Mouse (Mus musculus) right cerebral cortex, postnatal 10 days (tissue): ENCODE results near the gene Anp32e.
"Not testable (repeated sequence)": the region's sequence is repeated elsewhere in the genome, so short reads cannot be mapped to it uniquely, and the experiment has no call there.

Experiments
- DNase-seq, 2 experiments: peaks; one replicate each; pipeline ENCODE4 v3.0.0; 2021; ENCODE audit warnings: low spot score in 2 of 2

Gene Anp32e

DNA sequence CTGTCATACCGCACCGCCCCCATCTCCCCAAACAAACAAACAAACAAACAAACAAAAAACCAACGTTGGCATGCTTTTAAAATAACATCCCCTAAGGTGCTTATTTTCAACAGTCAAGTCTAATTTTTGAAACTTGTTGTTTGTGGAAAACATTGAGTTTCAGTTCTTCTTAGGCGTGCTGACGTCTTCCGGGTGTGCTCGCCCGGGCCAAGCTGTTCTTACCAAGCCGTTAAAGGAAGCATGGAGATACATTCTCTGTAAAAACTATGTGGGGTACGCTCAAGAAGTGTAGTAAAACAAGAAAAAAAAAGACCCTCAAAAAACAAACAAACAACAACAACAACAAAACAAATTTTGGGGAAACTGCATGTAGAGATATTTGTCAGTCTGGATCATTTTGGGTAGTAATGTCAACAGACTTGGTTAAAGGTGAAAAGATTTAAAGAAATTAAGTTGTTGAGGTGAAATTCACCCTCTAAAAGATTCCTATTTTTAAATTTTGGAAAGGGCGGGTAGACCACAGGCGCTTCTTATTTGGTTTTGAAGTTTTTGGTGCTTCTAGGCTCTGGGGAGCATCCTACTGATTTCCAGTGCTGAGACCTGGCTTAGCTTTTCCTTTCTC is 43.3 kb downstream of the Anp32e start:
- no peak for DNase-seq

DNA sequence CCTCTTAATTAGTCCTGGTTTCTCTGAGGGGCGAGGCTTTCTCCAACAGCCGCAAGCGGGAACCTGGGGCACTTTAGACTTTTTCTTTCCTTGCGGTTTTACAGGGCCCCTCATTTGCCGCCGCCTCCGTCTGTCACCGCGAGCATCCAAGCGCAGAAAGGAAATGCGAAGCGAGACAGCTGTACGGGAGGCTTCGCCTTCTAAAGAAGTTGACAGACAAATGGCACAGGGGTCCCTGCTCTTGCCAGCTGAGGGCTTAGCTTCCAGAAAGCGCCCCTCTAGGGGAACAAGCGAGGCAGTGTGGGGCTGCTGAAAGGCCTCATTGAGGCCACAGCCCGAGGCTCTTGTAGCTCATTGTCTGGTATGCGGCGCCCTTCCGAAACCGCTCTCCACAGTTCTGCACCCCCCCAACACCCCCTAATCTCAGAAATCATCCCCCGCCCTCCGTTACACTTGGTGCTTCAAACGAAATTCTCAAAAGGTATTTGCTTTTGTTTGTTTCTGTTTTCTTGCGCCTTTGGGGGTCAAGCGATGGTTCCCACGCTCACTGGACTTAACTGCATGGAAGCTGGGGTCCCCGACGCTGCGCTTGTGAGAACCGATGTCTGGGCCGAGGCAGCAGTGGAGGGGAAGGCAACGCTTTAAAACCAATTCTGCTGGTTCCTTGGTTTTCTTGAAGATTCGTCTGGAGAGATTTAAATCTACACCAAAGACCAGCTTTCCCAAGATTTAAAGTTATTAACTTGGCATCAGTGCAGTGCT is 44.0 kb downstream of the Anp32e start:
- peak; percentile 81 to 85 for DNase-seq

DNA sequence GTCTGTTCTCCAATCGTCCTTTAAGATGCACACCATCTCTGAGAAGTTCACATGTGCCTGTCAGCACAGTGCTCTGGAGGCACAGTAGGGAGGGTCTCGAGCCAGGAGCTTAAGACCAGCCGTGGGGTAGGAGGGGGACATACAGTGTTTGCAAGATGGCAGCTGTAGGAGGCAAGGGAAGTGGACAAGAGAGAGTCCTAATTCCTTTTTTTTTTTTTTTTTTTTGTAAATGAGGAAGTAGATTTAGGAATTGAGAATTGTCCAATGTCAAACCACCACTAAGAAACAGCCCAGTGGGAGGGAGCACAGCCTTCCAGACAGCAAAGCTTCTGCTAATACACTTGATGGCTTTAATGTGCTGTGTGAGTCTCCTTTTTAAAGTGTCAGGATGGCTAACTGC is 48.0 kb downstream of the Anp32e start:
- no peak for DNase-seq

DNA sequence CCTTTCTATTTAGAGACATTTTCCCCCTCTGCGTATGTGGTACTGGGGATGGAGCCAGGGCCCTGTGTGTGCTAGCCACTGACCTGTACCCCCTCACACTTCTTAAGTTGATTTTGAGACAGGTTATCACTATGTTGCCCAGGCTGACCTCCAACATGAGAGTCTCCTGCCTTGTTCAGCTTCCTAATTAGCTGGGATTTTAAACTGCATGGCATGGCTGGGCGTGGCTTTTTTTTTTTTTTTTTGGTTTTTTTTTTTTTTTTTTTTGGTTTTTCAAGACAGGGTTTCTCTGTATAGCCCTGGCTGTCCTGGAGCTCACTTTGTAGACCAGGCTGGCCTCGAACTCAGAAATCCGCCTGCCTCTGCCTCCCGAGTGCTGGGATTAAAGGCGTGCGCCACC is 48.5 kb downstream of the Anp32e start:
- DNase-seq: not testable (repeated sequence)

DNA sequence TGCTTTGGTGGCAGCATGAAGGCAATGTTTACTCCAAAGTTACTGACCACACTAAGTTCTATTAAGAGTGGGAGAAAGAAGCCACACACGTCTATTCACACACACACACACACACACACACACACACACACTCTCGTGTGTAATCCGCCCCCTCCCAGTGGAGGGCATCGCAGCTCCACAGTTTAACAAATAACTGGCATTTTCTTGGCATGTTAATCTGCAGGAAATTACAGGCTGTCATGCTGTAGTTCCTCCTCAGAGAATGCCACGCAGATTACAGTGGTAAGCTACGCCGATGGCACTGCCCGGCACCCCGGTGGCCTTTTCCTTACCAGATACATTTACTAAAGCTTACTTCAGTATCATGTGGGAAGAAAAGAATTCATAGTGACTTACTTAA is 49.2 kb downstream of the Anp32e start:
- no peak for DNase-seq

DNA sequence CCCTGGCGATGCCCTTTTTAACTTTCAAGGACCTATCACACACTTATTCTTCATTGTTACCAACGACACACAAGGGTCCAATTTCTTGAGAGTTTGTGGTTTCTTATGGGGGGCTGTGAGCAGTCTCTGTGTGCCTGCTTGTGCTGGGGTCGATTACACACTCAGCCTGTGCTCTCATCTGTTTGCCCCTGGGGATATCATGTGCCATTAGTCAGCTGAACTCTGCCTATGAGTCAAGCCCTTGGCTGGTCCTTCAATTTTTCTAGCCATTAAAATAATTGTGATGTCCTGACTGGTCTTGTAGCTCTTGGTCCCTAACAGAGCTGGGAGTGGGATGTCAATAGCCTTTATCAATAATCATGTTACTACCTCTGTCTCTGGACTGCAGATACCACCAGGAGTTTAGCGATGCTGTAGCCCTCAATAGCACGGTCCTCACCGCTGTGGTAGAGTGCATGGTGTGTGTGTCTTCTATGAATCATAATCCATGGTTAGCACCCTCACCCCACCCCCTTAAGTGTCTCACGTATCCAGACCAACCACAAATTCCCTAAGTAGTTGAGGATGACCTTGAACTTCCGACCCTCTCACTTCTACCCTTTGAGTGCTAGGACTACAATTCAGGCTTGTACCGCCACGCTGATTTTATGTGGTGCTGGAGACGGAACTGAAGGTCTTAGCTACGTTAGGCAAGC is 51.4 kb downstream of the Anp32e start:
- no peak for DNase-seq

DNA sequence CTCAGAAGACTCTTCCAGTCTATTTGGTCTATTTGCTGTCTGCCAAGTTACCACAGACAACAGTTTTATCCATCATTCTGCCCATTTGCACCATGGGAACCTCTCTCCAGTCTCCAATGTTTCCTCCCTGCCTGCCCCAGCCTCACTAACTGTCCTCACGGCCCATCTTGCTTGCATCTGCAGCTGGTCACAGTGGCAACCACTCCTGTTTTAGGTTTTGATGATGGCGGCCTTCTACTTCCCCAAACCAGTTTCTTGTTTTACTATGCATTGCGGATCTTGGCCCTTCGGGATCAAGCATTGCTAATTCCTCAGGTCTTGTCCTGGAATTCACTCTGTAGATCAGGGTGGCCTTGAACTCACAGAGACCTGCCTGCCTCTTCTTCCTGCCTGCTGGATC is 53.1 kb downstream of the Anp32e start:
- no peak for DNase-seq

DNA sequence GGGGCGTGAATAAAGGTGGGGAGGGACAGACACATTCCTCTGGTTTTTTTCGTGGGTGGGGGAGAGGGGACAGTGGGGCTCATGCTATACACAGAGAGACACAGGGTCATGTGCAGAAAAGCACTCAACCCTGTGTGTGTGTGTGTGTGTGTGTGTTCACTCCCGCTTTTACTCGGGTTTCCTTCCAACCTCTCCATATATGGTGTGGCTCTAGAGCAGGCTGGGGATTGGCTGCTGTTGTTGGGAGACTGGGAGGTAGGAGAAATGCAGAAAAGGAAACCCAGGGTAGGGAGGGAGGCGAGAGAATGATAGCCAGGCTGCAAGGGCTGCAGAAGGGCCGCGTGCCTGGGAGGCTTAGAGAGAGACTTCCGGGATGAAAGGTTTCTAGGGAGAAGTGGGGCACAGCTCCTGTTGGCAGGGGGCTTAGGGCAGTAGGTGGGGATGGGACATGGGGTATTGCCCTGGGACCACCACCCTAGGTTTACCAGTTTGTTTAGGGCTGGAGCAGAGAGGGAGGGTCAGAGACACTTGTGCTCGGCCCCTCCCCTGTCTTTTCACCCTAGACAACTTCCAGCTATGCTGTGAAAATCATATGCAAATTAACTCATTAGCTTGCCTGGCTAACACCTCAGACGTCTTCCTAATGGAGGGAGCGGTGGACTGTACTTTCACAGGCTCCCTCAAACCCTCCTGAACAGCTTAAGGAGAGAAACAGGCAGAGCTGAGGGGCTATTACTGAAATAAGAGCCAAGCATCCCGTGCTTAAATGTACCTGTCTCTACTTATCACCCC is 56.4 kb downstream of the Anp32e start:
- DNase-seq: peak; percentile 82 to 91

DNA sequence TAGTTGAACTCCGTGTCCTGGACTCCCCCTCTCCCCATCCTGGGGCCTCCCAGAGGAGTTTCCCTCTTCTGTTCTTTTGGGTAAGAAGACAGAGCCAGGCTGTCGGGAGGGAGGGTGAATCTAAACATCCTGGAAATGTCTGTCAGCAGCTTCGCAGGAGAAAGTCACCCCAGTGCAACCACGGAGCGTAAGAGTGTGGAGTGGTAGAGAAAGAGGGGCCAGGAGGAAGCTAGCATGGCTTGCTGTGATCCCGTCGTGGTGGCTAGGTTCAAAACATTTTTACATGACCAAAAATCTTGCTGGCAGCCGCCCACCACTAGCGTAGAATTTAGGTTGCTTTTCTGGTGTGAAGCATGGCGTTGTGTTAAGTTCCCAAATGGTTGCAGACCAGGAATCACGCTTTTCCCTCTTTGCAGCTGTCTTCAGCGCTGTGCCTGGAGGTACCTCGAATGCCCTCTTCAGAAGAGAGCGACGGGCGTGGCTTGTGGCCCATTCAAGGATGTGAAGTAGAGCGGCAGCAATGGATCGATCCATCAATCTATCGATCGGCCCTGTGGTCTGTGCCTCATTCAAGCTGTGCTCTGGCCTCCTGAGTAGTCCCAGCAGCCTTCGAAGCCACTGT is 57.1 kb downstream of the Anp32e start:
- peak; percentile 77 to 86 for DNase-seq

DNA sequence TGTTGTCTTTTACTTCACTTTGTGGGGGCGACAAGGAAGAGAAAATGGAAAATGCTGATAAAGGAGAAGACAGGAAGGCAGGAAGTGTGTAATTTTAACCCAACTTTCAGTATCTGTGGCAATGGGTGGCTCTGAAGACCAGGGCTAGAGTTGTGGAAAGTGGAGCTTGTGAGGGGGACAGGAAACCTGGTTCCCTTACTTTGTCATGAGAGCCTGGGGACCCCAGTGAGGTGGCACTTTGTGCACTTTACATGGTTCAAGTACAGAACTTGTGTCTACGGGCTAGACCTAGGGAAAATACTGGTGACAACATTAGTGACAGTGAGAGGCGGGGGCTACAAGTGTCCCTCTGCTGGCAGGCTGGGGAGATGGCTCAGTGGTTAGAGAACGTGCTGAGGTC is 57.9 kb downstream of the Anp32e start:
- no peak for DNase-seq

DNA sequence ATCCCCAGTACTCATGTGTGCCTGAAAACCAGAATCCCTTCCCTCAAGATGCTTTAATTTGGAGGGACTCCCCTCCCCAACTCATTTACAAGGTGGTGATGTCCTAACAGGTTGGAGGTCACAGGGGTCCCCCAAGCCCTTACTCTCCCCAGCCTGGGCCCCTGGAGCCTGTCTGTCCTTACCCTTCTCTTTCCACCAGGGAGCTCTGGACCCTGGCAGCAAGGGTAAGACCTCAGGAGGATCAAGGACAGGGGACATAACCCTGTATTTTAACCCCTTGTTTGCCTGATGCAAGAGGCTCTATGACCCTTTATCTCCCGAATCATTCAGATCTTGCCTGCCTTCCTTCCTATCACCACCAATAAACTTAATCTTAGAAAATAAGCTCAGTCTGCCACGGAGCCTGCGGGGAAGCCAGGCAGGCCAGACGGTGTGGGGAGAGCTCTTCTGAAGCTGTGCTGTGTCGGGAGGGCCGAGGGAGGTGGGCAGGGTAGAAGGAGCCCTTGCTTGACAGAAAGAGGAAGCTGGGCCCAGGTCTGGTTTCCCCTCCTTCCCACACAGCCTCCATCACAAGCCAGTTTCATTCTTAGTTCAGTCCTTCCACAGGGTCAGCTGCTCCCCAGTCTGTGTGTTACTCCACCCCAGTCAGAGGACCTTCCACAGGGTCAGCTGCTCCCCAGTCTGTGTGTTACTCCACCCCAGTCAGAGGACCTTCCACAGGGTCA is 58.5 kb downstream of the Anp32e start:
- peak in 1 of 2 experiments; percentile 64 for DNase-seq

DNA sequence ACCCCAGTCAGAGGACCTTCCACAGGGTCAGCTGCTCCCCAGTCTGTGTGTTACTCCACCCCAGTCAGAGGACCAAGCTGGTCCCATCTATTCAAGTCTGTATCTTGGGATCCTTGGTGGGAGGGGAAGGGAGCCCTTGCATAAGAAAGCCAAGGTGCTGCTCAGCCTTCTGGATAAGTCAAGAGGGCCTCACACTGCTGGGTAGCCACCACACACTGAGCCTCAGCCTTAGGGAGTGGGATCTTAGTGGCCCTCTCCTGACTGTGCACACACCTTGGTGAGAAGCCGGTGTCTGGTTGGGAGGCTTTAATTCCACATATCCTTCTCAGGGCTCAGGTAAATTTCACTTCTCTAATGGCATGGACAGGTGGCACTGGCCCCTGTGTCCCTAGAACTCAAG is 59.1 kb downstream of the Anp32e start:
- DNase-seq: no peak

DNA sequence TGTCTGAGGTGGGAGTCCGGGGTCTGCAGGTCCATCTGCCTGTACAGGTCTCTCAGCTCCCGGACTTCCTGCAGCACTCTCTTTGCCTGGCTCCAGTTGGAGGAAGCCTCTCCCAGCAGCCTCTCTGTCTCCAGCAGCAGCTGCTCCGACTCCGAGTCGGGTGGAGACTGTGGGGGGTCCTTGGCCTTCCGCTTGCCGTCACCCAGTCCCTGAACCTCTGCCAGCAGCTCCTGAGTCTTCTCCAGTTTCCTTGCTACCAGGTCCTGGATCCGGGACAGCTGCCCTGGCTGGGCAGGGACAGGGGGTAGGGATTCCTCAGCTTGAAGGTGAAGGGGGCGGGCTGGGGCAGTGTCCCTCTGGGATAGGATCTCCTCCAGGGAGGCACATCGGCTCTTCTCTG is 59.9 kb downstream of the Anp32e start:
- DNase-seq: peak; percentile 68 to 70

DNA sequence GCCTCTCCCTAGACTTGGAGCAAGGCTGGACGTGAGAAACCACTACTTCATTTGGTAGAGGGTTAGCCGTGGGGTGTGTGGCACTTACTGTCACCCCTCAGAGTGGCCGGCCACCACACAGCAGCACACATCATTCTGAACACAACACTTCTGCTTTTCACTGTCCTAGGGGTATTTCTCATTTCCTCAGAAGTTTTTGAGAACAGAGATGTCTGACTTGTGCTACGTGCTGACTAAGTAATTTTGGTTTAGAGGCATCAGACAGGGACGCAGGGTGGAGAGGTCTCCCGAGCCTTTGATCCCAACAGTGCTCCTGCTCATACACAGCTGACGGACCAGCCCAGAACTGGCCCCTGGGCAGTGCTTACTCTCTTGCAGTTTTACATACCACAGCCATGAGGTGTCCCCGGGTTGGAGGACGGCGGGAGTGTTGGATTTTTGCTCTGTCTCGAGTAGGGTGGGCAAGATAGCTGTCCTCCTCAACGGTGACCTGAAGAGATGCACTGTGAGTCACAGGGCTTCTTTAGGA is 61.4 kb downstream of the Anp32e start:
- no peak for DNase-seq

DNA sequence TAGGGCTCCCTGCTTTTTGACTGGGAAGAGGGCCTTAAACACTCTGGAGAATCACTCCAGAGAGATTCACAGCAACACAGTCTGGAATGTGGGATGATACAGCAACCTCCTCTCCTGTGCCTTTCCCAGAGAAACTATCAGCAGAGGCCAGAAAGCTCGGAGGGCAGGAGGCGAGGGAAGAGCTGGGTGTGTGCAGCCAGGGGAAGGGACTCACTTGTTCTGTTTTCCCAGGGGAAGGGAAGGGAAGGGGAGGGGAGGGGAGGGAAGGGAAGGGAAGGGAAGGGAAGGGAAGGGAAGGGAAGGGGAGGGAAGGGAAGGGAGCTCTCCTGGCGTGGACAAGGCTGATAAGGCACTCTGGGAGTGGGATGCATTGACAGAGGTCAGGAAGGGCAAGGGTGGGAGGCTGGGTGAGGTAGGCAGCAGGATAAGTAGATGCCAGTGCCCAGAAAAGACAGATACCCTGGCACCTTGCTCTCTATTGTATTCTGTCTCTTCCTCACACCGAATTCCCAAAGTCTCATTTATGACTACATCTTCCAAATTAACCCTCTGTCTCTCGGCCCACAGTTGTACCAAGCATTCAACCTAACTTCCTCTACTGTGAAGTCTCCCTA is 64.1 kb downstream of the Anp32e start:
- DNase-seq: no peak

DNA sequence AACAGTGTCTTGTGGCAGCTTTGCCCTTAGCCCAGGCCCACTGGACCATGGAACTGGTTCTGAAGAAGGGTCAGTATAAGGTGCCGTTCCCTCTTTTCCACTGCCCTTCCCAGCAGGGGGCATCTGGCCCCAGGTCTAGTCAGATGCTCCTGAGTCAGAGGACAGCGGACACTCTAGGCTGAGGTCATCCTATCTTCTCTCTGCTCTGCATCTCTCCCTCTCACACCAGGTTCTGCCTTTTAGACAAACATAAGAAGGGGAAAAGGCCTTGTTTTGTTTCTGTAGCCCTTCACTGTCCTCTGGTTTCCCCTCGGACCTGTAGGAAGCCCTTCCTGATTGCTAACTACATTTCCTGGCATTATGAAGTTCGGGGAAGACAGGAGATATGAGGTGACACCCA is 64.8 kb downstream of the Anp32e start:
- no peak for DNase-seq

DNA sequence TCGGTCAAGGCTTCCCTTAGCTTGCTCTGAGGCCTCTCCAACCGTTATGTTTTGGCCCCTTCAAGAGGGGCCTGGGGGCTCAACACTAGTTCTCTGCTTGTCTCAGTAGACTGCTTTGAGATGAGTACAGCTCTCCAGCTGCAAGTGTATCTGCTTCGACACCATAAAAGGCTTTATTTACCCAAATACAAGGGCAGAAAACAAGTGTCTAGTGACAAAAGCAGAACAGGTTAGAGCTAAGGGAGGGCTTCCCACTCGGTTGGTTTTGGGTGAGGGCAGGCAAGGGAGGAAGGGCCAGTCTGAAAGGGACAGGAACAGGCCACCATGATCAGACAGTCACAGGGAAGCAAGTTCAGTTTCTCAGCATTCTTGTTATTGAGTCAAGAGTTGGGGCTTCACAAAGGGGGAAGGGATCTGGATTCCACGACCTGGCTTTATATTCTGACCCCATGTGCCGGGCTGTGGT is 65.4 kb downstream of the Anp32e start:
- DNase-seq: no peak

DNA sequence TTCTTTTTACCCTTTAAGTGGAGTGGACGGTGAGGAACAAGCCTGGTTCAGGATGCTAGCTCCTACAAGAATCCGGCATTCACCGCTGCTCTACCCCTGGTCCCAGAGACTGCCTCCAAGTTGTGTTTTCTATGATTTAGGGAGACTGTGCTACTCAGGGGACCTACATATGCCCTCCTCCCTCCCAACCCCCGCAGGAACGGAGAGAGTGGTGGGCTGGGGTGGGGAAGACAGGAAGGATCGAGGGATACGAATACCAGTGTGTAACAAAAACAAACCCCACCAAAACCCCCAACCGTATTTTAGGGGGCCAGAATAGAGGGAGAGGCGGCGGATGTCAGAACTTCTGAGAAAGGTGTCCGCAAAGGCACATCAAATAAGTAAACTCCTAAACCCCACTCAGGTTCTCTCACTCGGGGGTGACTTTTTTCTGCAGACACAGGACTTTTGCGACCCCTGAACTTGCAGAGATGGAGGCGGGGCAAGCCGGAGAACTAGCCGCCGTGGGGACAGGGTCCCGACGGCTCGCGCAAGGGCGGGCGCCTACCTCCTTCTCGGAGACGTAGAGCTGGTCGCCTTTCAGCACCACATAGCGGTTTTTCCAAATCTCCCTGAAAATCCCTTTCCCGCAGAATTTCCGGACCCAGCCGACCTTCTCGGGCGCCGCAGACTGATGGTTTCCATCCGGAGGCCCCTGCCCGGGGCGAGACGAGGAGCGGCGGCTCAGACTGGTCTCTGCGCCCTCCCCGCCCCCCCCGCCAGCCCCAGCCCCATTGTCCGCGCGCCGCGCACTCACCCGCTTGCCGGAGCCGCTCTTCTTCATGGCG is 66.1 kb downstream of the Anp32e start:
- DNase-seq: no peak

DNA sequence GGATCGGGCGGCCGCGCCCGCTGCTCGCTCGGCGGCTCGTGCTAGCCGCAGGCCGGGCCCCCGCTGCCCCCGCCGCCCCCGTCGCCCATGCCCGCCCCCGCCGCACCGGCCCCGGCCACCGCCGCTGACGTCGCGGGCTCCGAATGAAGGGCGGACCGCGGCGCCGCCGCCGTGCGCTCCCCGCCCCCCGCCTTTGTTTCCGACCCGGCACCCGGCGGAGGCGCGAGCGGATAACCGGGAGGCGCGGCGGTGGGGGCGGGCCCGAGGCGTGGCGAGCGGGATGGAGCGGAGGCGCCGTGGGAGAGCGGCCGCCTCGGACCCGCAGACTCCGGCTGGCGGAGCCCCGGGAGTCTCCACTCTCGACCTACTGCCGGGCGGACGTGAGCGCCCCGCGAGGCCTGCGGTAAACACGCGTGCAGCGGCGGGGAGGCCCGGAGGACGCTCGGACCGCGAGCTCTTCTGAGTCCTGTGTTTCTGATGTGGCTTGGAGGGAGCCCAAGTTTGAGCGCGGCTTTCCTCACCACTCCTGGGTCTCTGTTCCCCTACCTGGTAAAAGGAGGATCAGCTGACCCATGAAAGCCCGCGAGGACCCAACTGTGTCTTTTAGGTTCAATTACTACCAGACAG is 66.9 kb downstream of the Anp32e start, which contains the start of gene Plekho1:
Plekho1 (minus strand) TSS at position 200 of the 627 bp plus-strand sequence.
- DNase-seq: peak; percentile 81 to 83
